In genomic region chr4:117305461-117305860, GRCm38 (mm10) we compare ENCODE assay signal across 16 mouse cellular contexts. TPM values are rescaled to one million over a fixed set of nuclear protein-coding genes. Genes with fewer than 3 reads are reported as not detected.
"Had no signal": no experiment of that assay in that cellular context is flagged by ENCODE, and none has a peak within 500 bp of the region (broad histone marks: within the 10 kb centered on the region; RNA-seq: fewer than 3 reads in every experiment).

No protein-coding gene starts in this region.

- H3K9me3 ChIP-seq: limb, embryonic 15.5 days had no signal

- H3K36me3 ChIP-seq: limb, embryonic 12.5 days; limb, embryonic 15.5 days had no signal

- H3K27ac ChIP-seq: limb, embryonic 12.5 days; limb, embryonic 15.5 days; liver, embryonic 14.5 days had no signal

- H3K4me2 ChIP-seq: limb, embryonic 15.5 days; midbrain, embryonic 11.5 days had no signal

- ATAC-seq: liver, postnatal 0 days had no signal

- DNase-seq: kidney, adult 2 months; kidney, postnatal 10 days; kidney, postnatal 36 days; left cerebral cortex, postnatal 4 days; liver, postnatal 0 days; lung, postnatal 14 days; lung, postnatal 4 days; midbrain, embryonic 14.5 days; thymus, postnatal 25 days had no signal

- H3K9ac ChIP-seq: limb, embryonic 12.5 days; limb, embryonic 15.5 days; liver, embryonic 14.5 days; liver, postnatal 0 days had no signal

RNA-seq across cellular contexts. Expression of gene Armh1, which starts 53.5 kb away (rescaled TPM):
- polyA plus RNA-seq: liver, embryonic 11.5 days; liver, embryonic 14.5 days; liver, postnatal 0 days; neural tube, embryonic 11.5 days; small intestine, adult 2 months had no signal
